Mouse (Mus musculus) CD4-positive, CD25-positive, alpha-beta regulatory T cell, adult 4 months (primary cell): ENCODE data around the gene Clic6. TPM values are rescaled to one million over a fixed set of nuclear protein-coding genes. Genes with fewer than 3 reads are reported as not detected.
"Not testable (repeated sequence)": the region's sequence is repeated elsewhere in the genome, so short reads cannot be mapped to it uniquely, and the experiment has no call there.

ENCODE experiments used
- ATAC-seq: one replicate; pipeline ENCODE4 v1.8.0; 2017
- polyA plus RNA-seq, 2 experiments: library from polyadenylated mRNA; unstranded; fragments of 100-300 nt; shearing (Covaris generic); gene quantifications; one replicate each; pipeline ENCODE4 v1.2.1; 2017

The Clic6 gene
- polyA plus RNA-seq, 2 experiments from 2014 or later, result not detected

DNA sequence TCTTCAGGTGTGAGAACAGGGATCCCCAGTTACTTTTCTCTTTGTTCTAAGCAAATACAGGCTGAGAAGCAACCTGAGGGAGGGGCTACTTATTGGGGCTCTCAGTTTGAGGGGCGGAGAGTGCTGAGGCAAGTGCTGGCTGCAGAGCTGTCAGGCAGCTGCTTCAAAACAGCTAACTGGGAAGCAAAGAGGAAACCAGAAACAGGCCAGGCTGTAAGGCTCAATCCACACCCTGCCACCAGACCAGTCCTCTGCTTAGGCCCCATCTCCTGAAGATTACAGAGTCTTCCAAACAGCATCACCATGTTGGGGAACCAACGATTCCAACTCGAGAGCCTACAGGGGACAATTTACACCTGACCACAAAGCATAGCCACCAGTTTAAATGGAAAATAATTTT lies 12.6 kb upstream of the Clic6 start:
- no peak for ATAC-seq

DNA sequence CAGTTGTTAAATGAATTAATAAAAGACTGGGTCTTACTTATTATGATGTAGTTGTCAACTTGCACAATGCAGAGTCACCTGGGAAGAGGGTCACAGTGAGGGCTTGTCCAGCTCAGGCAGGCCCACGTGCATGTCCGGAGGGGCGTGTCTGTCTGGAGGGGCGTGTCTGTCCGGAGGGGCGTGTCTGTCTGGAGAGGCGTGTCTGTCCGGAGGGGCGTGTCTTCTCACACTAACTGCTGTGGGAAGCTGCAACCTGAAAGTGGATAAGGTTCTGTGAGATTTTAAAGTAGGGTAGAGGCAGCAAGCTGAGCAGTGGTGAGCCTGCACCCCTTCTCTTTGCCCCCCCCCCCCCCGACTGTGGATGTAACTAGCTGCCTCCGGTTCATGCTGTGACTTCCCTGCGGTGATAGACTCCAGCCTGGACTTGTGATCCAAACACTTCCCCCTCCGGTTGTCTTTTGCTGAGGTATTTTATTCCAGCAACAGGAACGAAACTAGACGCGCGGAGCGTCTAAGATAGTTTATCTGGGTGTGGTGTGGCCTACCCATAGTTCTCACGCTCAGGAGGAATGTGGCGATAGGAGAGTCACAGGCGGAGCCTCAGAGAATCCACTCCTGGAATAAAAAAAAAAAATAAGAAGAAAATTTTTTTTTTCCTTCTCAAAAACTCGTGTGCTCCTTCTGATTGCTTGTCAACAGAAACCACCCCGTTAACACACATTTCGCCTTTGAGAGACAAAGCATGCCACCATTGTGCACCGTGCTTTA lies 10.3 kb upstream of the Clic6 start:
- ATAC-seq, result no peak

DNA sequence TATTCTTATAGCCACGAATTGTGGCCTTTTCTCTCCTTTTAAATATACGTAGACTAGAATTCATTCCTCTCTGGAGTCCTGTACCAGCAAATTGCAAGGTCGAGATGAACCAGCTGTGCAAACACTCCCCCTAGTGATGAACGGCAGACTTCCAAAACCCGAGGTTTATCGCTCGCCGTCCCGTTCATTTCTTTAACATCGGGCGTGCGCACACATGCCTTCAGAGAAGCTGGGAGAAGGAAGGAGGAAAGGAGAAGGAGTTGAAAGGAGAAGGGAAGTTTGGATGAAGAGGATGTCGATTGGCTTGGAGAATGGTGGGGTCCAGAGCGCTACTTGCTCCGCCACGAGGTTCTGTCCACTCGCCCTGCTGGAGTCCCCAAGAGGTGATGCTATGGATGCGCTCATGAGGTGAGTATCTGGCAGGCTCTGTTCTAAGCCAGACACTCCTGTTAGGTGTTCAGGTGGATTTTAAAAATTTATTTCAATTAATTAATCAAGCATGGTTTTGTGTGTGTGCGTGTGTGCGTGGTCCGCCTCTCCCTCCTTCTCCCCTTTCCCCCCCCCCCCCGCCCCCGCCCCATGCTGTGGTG lies 6.9 kb upstream of the Clic6 start:
- ATAC-seq, result no peak

DNA sequence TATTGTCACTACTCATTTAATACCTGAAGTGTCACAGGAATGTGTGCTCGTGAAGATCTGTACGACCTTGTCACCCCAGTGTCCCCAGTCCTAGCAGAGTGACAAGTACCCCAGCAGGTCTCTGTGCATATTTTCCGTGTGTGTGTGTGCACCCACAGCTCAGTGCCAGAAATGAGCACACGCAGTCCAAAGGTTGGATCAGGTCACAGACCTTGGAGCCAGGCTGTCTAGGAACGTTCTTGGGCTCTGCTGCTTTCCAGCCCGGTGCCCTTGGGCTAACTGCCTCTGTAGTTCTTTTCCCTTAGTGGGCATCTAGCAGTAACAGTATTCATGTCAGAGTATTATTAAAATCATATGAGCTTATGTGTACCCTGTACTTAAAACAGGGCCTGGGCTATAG lies 1.6 kb downstream of the Clic6 start:
- ATAC-seq, result no peak

DNA sequence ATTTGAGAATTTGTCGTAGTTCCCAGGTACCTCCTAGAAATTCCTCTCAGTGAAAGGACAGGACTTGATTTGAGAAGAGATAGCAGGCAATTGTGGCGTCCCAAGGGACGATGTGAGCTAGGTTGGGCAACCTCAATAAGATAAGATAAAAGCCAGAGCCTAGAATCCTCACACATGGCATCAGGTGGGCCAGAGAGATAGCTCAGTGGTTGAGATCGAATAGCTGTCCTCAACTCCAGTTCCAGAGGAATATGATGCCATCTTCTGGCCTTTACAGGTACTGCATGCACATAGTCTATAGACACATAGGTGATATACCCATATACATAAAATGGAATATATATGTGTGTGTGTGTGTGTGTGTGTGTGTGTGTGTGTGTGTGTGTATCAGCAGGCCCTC lies 2.0 kb downstream of the Clic6 start:
- no peak for ATAC-seq

DNA sequence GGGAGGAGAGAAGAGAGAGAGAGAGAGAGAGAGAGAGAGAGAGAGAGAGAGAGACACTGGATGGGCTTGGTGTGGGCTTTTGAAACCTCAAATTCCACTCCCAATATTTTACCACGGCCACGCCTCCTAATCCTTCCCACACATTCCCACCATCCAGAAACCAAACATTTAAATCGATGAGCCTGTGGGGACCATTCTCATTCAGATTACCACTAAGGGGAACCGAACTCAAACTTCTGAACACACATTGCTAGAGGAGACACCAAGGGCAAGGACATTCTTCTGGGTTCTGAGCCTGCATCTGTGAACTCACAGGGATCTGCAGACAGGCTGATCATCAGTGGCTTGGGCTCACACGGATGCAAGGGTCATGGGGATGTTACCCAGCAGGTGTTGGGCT lies 2.9 kb downstream of the Clic6 start:
- ATAC-seq, result no peak

DNA sequence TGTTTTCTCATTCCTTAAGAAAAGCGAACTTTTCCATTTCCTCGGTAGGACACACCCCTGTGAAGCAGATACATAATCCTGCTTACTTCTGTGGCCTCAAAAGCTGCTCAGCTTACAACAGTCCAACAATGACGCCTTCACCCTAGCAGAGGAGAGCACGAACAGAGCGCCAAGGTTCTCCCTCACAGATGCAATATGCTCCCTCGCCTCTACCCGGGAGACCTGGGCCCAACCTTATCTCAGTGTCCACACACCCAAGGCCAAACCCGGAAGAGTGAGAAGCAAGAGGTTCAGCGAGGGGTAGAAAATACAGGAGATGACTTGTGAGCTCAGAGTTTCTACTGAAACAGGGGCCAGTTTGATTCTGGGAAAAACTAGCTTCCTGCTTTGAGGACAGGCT lies 3.8 kb downstream of the Clic6 start:
- no peak for ATAC-seq

DNA sequence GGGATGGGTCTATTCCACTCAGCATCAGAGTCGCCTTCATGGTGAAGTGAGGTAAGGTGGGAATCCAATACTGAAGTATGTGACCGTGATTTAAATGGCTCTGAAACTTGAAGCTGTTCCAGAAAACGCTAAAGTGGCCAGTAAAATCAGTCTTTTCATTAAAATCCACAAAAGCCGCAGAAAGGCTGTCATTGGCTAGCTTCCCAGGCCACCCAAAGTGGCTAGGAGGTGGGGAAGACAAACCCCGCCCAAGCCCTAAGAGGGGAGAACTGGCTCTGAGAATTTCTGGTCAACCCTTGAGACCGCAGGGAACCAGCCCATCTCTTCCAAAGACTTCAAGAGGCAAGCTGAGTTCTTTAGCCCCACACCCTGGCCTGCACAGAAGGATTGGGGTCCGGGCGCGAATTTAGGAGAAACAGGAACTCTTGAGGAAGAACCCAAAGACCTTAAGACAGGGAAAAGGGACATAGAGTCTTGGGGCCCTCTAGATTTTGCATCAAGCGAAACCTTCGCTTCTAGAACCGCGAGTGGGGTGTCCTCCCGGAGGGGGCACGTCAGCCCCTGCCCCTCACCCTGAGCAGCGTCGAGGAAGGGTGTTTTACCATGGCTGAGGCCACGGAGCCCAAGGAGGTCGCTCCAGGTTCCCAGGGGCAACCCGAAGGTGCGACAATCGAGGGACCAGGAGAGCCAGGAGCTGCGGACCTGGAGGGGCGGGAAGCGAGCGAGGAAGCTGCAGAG lies 12.5 kb downstream of the Clic6 start:
- no peak for ATAC-seq

DNA sequence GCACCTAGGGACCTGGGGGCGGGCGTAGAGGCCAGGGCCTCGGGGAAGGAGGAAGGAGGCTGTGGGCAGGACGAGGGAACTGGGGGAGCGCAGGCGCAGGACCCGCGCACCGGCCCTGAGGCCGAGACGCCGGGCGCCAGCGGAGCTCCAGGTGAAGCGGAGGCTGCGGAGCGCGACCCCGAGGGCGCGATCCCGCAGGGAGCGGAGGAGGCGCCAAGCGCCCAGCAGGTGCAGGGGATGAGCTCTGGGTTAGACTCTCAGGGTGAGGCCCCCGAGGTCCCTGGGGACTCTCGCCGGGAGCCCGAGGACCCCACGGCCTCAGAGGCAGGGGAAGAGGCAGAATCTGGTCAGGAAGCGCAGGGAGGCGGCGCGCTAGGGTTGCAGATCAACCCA lies 13.0 kb downstream of the Clic6 start:
- ATAC-seq, result no peak

DNA sequence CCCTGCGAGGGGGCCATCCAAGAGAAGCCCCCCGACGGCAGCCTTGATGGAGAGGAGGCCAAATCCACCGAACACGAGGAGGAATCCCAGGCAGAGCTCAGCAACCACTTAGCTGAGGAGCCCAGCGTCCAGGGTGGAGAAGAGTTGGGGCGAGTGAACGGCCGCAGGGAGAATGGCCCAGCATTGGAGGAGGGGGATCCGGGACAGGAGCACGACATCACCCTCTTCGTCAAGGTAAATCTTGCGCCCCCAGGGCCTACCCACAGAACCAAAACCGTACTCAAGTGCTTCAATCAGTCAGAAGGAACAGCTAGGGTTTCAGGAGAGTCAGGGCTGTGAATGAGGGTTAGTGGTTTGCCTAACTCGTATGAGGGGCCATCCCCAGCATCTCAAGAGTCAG lies 13.8 kb downstream of the Clic6 start:
- ATAC-seq, result no peak

DNA sequence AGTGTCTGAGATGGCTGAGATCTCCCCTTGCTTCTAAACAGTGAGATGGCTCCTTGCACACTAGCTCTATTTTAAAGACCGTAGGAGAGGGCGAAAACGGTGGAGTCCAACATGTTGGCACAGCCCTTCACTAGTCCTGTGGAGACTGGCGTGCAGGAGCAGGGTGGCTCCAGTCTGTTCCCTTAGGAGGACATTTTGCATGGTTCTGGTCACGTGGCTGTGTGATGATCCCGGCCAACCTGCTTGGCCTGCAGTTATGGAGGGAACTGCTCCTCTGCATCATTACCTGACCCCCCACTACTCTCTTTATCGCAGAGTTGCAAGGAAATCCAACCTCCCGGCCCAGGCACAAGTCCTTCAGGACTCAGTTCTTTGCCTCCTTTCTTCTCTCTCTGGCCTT lies 15.0 kb downstream of the Clic6 start:
- ATAC-seq, result no peak

DNA sequence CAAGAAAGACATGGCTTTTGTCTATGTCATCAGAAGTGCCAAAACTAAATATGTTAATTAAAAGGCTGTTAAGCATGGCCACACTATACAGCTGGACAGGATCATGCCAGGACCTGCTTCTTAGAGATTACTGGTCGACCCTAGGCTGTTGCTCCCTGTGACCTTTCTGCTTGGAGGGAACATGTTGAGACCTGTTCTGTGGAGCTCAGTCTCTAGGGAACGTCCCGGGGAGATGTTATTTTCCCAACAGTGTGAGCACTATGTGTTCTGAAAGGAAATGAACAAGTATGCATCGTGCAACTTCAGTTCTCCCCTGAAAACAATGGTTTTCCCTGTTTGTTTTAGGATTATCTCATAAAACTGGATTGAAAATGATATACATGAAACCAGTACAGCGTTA lies 17.6 kb downstream of the Clic6 start:
- no peak for ATAC-seq

DNA sequence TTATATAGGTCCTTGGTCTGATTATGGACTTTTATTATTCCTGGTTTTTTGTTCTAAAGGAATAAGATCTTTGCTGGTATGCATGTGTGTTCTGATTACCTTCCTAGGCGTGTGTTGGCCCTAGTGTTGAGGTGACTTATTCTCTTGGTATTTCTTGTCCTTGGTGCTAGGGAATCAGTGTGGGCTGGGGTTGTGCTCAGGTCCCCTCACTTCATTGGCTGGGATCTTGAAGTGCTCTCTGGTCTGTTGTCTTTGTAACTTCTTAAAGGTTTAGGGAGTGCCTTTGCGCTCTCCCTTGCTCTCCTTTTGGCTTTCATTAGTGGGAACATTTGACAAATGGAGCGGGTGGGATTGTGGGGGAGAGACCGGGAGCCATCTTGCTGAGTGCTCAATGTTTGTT lies 22.0 kb downstream of the Clic6 start:
- ATAC-seq, result no peak

DNA sequence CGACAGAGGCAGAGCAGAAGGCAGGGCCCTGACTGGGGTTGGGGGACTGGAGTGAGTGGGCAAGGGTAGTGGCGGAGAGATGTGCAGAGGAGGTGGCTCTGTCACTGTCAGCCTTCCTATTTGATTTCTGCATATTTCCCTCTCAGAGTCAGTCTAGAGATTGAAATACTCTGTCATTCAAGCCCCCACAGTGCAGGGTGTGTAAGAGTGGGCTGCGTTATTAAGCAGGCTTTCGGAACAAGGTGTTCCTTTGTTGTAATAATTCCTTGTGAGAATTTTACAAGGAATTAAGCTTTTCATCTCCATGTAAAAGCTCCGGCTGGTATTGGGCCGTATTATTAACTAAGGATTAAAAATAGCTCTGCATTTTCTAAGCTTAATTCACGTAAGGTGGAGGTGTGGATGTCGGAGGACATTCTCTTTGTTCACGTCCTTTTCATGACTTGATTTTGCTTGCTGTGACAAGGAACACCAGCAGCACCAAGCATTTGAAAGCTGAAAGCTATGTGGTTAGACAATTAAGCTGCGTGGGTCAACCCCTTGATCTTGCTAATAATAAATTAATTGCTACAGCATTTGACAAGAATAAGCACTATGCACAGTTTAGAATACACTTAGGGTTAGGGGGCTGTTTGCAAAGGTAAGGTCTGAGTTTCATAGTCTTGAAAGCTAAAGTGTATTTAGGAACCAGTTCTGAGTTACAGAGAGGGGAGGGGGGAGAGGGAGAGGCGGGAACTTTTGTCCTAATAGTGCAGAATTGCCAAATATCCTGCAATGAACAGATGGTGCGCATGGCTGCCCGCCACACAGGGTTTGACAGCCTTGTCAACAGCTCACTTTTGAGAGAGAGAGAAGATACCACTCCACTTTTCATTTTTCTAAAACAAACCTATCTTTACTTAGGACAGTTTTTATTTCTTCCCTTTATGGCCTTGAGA lies 25.6 kb downstream of the Clic6 start:
- no peak for ATAC-seq

DNA sequence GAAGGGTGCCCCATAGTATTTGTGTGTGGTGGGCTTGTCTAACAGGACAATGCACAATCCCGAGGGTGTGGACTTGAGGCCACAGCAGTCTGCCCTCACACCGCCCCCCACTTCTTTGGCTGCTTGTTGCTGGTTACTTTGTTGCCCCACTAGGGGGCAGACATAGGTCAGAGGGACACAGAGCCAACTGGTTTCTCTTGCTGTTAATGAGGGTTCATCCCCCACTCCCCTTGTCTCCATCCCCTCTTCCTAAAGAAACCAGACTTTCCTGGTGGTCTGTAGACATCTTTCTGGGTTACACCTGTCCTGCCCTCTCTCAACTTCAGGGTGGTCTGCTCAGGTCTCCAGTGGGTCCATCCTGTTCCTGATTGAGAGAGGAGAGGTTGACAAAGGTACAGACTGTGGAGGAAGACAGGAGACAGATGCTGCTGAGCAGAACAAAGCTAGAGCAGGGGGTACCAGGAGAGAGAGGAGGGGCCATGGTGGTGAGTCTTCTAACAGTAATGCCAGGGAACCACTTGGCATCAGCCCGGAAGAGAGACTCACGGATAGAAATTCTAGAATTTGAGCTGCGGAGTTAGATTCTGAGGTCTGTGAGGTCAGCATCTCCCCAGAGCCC lies 26.3 kb downstream of the Clic6 start:
- no peak for ATAC-seq

DNA sequence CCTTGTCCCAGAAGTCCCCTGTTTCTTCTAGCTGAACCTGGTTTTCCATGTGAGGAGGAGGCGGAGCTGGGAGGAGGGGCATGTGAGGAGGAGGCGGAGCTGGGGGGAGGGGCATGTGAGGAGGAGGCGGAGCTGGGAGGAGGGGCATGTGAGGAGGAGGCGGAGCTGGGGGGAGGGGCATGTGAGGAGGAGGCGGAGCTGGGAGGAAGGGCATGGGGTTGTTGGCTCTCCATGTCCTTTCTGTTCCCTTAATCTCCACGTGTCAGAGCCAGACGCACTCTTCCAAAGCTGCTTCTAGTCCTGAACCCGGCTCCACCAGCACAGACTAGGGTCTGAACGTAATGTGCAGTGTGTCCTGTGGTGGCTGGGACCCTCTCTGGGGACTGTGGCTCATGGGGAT lies 29.4 kb downstream of the Clic6 start:
- not testable (repeated sequence) for ATAC-seq

DNA sequence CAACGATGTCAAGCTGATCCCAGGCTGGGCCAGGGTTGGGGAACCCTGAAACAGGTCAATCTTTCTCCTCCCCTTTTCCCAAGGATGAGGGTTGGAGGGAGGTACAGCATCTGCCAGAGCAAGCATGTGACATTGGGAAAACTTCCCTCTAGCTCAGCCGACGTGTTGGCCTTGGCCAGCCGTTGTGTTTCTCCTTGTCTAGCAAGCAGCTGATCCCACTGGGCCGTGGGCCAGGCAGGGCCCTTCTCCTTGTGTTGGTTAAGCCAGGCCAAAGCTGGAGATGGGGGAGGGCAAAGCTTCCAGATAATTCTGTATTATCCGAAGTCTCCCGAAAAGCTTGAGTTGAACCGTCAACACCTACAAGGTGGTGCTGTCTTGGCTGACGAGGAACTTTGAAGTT lies 30.6 kb downstream of the Clic6 start:
- no peak for ATAC-seq

DNA sequence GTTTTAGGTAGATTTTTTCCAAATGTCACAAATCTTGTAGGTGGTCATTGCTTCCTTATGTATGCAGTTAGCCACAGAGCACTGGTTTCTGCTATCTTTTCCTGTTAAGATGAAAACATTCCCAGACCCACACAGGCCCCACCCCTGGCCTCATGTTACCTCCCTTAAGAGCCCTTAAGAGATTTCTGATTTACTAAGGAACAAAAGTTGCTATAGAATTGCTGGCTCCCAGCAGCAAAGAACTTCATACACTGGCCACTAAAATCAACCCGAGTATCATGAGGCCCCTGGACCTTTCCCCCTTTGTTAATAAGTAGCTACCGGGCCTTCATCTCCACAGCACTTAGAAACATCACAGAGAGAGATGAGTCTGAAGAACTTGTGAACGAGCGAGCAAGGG lies 33.2 kb downstream of the Clic6 start:
- no peak for ATAC-seq

DNA sequence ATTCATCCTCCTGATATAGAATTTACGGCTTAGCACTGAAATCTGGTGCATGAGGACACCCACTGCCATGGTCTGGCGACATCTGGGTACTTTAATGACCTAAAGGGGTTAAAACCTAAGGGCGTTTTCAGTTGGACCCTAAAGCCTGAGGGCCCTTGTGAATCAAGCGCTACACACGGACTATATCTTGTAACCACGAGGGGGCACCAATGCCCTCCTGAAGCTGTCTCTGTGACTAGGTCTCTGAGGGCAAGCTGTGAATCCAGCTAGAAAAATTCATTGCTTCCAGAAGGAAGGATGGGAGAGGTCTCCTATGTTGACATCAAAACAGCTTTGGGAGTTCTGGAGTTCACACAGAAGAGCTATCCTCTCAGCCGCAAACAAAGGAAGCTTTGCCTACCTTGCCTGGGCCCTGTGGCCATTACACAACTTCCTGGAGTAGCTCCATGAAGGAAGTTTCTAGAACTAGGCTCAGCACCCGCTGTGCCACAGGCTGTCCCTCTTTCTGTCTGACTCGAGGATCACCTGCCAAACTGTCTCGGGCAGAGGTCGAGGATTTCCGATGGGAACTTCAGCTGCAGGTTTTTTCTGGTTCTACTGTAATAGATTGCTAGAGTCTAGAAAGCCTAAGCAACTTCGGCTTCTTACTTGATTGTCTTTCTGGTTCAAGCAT lies 34.4 kb downstream of the Clic6 start:
- ATAC-seq, result no peak

DNA sequence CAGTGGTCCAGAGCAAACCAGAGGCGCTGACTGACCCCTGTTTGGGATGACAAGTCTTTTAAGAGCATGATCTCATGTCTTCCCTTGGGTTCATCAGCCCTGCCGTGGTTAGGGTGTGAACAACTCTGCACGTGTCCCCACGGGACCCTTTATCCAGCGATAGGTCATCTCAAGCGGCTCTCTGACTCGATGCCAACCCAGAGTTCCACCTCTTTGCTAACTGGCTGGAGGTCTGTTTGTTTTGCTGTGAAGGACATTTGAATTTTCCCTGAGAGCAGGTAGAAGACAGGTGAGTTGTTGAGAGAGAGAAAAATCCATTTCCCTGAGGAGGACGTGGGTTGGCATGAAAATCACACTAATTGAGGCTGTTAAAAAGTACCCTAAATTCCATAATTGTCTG lies 37.8 kb downstream of the Clic6 start:
- ATAC-seq, result no peak

DNA sequence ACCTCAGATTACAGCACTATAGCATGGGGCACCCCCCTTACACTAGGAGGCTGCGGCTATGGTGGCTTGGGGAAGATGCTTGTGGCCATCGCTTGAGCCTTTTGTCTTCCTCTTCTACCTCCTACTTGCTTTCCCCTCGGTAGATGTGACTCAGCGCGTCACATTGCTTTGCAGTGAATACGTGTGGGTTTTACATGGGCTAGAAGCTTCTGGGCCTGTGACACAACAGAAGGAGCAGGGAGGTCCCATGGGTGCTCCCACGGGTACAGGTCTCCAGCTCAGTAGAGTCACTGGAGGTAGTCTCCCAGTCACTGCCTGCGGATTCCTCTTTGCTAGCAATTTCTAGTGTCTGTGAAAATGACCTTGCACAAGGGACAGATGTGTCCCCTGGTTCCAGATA lies 39.1 kb downstream of the Clic6 start:
- no peak for ATAC-seq

DNA sequence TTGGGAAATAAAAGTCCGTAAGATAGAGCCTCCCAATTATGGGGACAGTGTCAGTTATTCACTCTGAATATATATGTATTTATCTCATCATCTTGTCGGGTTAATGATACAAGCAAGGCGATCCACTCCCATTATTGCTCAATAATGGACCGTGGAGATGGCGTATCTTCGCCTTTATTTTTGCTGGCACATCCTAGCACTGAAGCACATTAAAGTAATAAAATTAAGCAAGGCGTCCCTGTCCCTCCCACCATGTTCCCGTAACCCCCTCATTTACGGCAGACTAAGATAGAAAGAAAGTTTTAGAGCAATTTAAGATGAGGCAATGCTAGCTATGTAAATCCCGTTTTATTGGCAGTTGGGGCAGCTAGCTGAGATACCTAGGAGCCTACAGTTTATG lies 40.4 kb downstream of the Clic6 start:
- no peak for ATAC-seq
